Mouse (Mus musculus) frontal cortex, postnatal 10 days (tissue): Measurements from ENCODE around the gene Dlx3.
A peak's percentile ranks its signal among the peaks of the same experiment; 100 is the strongest.

ENCODE experiments used
- DNase-seq, 2 experiments: peaks; one replicate each; pipeline ENCODE4 v3.0.0; 2022; ENCODE audit warnings: low spot score in 2 of 2, mixed read lengths in 1 of 2

Dlx3 gene

DNA sequence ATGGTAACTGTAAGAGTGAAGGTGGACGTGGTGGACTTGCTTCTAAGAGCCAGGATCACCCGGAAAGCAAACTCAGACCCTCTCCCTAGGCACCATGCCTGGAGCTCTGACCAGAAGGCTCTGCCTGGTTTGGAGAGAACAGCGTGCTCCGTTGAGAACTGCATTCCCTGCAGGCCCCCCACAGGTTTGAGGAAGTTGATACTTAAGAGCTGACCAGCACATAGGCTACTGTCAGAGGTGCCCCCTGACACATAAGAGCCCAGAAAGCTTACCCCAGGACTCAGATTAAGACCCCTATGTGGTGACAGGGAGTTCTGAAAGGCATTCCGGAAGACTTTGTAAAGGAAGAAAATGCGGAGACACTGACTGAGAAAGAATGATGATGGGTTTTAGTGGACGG, 31.6 kb upstream of the Dlx3 start:
- DNase-seq: no peak

- no peak for DNase-seq
Observed at GRCm38 (mm10) chr11:95088857-95089779, 30.8 kb upstream of the Dlx3 start.

DNA sequence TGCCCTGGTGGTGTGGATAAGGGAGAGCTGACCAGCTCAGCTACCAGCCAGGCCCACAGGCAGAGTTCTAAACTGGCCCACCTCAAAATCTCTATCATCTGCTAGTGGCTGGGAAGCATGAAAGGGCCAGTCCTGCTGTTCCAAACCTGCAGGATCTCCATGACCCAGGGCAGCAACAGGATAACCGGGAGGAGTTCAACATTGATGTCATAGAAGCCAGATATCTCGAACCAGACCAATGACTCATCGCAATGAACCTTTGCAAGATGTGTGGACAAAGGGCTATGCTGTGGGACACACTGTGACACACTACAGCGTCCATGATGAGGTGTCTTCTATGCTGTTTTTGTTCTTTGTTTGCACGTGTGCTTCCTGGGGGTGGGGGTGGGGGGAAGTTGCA, 26.8 kb upstream of the Dlx3 start:
- no peak for DNase-seq

- no peak for DNase-seq
Observed at GRCm38 (mm10) chr11:95095596-95095995, 24.3 kb upstream of the Dlx3 start.

GRCm38 (mm10) chr11:95096608-95097373, 23.1 kb upstream of the Dlx3 start:
- DNase-seq: no peak

GRCm38 (mm10) chr11:95097889-95098288, 22.0 kb upstream of the Dlx3 start:
- no peak for DNase-seq

DNA sequence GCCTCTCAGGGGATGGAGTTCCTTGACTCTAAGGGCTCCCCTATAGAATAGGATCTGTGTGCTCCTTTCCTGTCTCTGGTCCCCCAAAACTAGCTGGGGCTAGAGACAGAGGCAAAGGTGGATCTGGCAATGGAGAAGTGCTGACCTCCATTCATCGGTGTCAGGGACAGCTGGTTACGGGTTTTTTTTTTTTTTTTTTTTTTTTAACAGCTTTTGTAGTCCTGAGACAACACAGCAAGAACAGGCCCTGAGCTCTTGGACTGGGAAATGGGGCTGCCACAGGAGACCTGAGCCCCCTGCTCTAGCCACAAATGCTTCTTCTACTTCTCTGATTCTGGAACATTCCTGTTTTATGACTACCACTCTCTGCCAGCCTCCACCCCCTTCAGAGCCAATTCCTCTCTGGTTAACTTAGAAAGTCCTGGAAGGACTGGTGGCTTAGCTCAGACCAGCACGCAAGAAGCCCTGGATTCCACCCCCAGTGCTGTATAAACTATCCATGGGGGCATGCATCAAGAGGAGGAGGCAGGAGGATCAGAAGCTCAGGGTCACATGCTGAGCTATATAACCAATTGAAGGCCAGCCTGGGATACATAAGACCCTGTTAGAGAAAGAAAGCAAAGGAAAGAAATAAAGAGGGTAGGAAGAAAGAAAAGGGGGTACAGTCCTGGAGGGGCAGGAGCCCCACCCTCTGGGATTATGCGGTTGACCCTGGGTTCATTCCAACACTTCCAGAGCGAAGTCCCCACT, 21.4 kb upstream of the Dlx3 start:
- DNase-seq: no peak

- DNase-seq: no peak
Observed at GRCm38 (mm10) chr11:95100393-95100792, 19.5 kb upstream of the Dlx3 start.

DNA sequence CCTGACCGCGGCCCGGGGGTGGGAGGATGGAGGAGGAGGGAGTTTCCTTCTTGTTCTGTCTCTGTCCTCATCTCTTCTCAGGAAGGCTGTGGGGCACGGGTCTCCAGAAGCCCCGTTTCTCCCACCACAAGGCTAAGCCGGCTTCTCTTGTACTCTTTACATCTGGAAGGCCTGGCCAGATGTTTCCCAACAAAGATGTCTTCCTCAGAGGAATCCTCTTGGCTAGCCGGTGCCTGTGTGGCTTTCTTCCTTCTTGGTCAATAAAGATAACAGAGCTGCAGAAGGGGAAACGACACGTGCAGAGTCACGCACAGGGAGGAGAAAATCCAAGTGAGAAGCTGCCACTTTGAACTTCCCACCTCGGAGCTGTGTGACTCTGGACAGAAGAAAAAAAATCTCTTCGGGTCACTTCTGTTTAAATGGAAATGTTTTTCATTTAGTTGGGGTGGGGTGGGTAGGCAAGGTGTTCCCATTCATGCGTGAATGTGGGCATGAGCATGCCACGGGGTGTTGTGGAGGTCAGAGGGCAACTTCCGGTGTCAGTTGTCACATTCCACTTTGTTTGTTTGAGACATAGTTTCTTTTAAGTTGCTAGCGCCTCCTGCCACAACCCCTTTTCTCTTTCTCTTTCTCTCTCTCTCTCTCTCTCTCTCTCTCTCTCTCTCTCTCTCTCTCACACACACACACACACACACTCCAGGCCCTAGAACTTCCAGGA, 18.7 kb upstream of the Dlx3 start:
- no peak for DNase-seq

DNA sequence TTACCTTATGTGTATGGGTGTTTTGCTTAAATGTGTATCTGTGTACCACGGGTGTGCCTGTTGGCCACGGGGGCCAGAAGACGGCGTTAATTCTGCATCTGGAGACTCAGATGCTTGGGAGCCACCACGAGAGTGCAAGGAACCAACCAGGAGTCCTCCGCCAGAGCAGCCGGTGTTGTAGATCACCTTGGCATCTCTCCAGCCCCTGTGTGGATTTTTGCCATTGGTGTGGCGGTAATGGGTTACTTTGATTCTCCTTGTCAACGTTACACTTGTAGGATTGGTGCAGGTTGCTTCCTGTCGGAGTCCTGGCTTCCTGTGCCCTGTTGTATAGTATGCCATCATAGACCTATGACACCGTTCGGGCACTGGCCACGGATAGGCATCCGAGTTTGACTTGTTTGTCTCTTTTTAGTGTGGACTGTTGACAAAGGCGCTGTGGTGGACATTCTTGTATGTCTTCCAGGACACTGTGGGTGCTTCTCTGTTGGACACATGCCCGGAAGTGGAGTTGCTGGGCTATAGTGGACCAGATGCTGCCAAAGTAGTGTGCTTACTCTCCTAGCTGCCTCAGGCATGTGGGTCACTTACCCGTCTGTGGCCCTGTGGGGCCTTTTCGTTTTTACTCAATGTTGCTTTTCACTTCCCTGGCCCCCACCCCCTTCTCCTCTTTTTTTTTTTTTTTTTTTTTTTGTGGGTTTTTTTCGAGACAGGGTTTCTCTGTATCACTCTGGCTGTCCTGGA, 17.6 kb upstream of the Dlx3 start:
- DNase-seq: no peak

DNA sequence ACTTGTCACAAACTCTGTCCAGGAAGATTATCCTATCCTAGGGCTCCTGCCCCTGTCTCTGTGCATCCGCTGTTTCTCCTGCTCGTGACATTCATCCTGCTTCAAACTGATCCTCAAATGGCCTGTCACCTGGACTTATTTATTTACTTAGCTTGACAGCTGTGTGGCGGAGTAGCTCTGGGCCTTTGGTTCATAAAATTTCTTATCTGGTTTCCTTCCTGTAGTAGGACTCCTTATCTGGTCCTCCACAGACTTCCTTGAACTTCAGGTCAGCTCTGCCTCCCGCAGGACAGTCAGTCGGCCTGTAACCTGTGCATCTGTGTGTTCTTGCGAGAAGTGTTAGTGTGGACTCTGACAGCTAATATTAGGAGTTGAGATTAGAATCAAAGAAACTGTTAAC, 15.7 kb upstream of the Dlx3 start:
- DNase-seq: no peak

GRCm38 (mm10) chr11:95105274-95105874, 14.5 kb upstream of the Dlx3 start:
- no peak for DNase-seq

- DNase-seq: peak; percentile 40 to 71
Observed at GRCm38 (mm10) chr11:95106440-95107236, 13.3 kb upstream of the Dlx3 start.

DNA sequence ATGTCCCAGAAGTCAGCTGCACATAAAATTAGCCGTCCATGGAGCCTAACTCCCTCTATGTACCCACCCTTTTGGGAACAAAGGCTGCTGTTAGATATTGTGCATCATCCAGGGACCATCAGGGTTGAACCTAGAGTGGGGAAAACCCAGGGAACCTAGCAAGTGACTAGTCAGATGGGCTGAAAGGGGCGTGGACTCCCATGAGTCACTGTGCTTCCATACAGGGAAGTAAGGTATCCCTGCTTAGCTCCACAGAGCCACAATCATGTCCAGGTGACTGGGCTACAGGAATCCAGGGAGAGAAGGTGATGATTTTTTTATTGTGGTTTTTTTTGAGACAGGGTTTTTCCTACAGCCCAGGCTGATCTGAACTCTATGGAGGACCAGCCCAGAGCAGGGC, 10.9 kb upstream of the Dlx3 start:
- no peak for DNase-seq

- no peak for DNase-seq
Observed at GRCm38 (mm10) chr11:95110081-95110480, 9.8 kb upstream of the Dlx3 start.

DNA sequence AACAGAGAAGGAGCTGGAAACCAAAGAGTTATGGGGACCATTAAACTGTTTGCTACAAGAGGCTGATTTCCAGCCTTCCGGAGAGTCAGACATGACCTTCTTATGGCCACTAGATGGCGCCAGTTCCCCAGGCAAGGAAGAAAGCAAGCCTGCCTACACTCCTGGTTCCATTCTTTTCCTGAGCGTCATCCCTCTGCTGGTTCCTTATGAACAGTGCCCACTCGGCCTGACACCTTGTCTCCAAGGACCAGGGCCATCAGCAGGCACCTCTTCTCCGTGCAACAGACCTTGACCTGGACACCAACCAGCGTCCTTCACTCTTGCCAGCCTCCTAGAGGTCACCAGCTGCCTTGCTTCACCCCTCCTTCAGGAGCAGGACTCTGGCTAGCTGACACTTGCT, 2.9 kb upstream of the Dlx3 start:
- DNase-seq: peak; percentile 36 to 68

DNA sequence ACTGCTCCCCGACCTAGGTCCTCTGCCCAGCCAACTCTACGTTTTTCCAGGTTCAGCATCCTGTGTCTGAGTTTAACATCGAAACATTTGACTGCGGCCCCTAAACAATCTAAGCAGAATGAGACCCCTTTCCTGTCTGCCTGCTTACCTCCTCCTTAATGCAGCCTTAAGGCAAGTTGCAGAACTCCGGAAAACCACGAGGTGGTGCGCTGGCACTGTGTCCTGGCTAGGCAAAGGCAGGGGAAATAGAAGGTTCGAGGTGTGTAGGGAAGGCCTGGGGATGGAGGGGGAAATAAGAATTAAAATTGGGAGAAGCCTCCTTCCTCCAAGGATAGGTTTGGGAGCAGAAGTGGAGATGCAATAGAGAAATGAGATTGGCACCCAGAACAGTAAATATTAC, 1.4 kb upstream of the Dlx3 start:
- peak; percentile 36 to 75 for DNase-seq

DNA sequence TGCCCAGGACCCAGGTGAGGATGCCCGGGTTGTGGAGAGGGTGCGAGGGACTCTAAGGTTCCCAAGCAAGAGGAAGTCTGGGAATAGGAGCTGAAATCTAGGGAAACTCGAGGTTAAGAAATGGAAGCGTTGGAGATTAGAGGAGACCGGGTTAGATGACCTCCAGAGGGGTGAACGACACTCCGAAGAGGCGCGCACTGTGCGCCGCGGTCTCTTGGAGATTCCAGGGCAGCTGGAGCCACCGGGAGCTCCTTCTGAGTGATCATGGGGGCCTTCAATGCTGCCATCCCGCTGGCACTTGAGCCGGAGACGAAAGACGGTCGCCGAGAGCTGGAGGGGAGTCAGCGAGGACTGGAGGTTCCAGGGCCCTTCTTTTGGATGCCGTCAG, 708 bp downstream of the Dlx3 start:
- no peak for DNase-seq
